Mouse (Mus musculus) intestine, embryonic 14.5 days (tissue): Measurements from ENCODE around the gene Notch2. TPM values are rescaled to one million over a fixed set of nuclear protein-coding genes. Genes with fewer than 3 reads are reported as not detected.

Source experiments
- ATAC-seq: fragments of 200-750 bp; cut with Nextera tagmentation; replicated peaks from 2 replicates; pipeline ENCODE4 v1.8.0; 2017; ENCODE audit warnings: low read depth, moderate number of reproducible peaks, moderate TSS enrichment, moderate library complexity; ENCODE audit not compliant: low FRiP score, low TSS enrichment
- DNase-seq: peaks from one replicate; pipeline ENCODE4 v3.0.0-alpha.2; 2018; ENCODE audit warnings: low spot score
- H3K27ac ChIP-seq: fragments of 300-500 bp; sonication (generic); 2 replicates; pipeline ENCODE4 v1.5.1; 2014; ENCODE audit warnings: low read depth, mild to moderate bottlenecking, control low read depth
- H3K27me3 ChIP-seq: fragments of 300-500 bp; sonication (generic); replicated peaks from 2 replicates; pipeline ENCODE4 v1.6.1; 2014; ENCODE audit warnings: low read length, control low read depth; ENCODE audit not compliant: control insufficient read depth, insufficient read depth
- H3K36me3 ChIP-seq: fragments of 300-500 bp; sonication (generic); 2 replicates; pipeline ENCODE4 v1.6.1; 2014; ENCODE audit warnings: low read length, control low read depth; ENCODE audit not compliant: control insufficient read depth, insufficient read depth
- H3K4me1 ChIP-seq: fragments of 300-500 bp; sonication (generic); replicated peaks from 2 replicates; pipeline ENCODE4 v1.6.1; 2014; ENCODE audit warnings: low read length, control low read depth, mixed read lengths; ENCODE audit not compliant: control insufficient read depth, insufficient read depth
- H3K4me2 ChIP-seq: fragments of 300-500 bp; sonication (generic); 2 replicates; pipeline ENCODE4 v1.6.1; 2014; ENCODE audit warnings: low read length
- H3K4me3 ChIP-seq: fragments of 300-500 bp; sonication (generic); 2 replicates; pipeline ENCODE4 v1.5.1; 2014; ENCODE audit warnings: low read depth, low read length, control low read depth, mixed read lengths
- H3K9ac ChIP-seq: fragments of 300-500 bp; sonication (generic); 2 replicates; pipeline ENCODE4 v1.6.1; 2014; ENCODE audit warnings: mild to moderate bottlenecking, low read length
- H3K9me3 ChIP-seq: fragments of 300-500 bp; sonication (generic); 2 replicates; pipeline ENCODE4 v1.6.1; 2016; ENCODE audit warnings: low read length, control low read depth; ENCODE audit not compliant: control insufficient read depth
- WGBS: fragments of 180-500 bp; shearing (Covaris S2); extraction: QIAGEN DNeasy Blood & Tissue Kit; methylation state at CpG from one replicate; pipeline ENCODE4 v1.1.7; 2014; 5-methylcytosine and 5-hydroxymethylcytosine counted together
- polyA plus RNA-seq: library from polyadenylated mRNA; unstranded; fragments of >200 nt; fragmentation: Nextera tagmentation; extraction: Ambion mirVana; gene quantifications from 2 replicates; pipeline ENCODE4 v1.2.1, GENCODE M21; 2014

Notch2 gene
- polyA plus RNA-seq, 1 experiment from 2014 or later: 30.0 TPM

DNA sequence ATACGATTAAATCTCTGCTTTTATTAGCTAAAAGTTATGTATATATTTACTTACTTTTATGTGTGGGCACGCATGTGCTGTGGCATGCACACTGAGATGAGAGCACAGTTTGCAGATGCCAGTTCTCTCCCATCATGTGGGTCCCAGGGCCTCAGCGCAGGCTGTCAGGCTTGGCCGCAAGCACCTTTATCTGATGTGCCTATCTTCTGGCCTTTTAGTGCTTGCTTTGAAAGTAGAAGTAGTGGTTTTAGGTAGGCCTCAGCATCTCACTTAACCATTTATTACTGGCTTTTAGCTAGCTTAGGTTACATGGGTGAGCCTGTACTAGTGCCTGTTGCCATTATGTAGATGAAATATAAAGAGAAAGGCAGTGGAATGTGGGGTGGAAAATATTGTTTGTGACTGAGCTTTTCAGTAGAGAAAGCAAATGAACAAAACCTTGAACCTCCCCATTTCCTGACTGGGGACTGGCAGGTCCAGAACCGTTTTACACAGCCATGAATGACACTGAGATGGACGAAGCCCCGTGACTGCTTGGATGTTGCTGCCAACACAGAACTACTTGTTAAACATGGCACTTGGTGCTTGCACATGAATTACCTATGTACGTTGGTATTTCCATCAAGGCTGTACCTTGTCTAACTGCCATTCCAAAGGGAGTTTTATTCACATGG is 41.1 kb downstream of the Notch2 start:
- H3K4me1 ChIP-seq: peaks cover 47% of the 10 kb centered on the region
- 86% methylated on average over 8 of the region's 8 CpGs for WGBS

DNA sequence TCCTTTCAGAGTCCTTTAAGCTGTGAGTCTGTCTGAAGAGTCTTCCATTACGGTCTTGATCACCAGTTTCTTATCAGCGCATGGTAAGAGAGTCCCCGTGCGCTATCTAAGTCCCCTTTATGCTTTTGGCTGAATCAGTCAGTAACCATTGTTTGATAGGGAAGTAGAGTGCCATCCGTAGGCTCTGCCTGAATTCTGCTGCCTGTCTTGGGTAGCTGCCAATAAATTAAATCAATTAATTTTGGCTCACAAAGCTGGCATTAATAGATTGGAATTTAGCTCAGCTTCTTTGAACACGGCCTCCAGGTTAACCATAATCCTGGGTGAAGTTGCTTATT is 41.6 kb downstream of the Notch2 start:
- Histone ChIP-seq H3K4me3 (no peak overlapping the region), H3K36me3 (0 out of 2 replicates have a peak, but pooled peaks cover 7% of the 10 kb centered on the region), H3K4me1 (peaks cover 51% of the 10 kb centered on the region), H3K27ac (no peak overlapping the region), H3K9me3 (no peaks in the 10 kb centered on the region), H3K4me2 (no peak overlapping the region), H3K9ac (no peak overlapping the region), H3K27me3 (no peaks in the 10 kb centered on the region)
- ATAC-seq (no peak), DNase-seq (no peak)
- 81% methylated on average over 6 of the region's 6 CpGs for WGBS

More for the DNA sequence above, 41.1 kb downstream of the Notch2 start:
- no peak overlapping the region for H3K27ac ChIP-seq
- no peaks in the 10 kb centered on the region for H3K9me3 ChIP-seq
- DNase-seq (no peak), ATAC-seq (no peak)
- H3K36me3 ChIP-seq: 0 out of 2 replicates have a peak, but pooled peaks cover 7% of the 10 kb centered on the region
- H3K27me3 ChIP-seq: no peaks in the 10 kb centered on the region
- H3K4me2 ChIP-seq: no peak overlapping the region
- H3K4me3 ChIP-seq: no peak overlapping the region
- H3K9ac ChIP-seq: no peak overlapping the region

DNA sequence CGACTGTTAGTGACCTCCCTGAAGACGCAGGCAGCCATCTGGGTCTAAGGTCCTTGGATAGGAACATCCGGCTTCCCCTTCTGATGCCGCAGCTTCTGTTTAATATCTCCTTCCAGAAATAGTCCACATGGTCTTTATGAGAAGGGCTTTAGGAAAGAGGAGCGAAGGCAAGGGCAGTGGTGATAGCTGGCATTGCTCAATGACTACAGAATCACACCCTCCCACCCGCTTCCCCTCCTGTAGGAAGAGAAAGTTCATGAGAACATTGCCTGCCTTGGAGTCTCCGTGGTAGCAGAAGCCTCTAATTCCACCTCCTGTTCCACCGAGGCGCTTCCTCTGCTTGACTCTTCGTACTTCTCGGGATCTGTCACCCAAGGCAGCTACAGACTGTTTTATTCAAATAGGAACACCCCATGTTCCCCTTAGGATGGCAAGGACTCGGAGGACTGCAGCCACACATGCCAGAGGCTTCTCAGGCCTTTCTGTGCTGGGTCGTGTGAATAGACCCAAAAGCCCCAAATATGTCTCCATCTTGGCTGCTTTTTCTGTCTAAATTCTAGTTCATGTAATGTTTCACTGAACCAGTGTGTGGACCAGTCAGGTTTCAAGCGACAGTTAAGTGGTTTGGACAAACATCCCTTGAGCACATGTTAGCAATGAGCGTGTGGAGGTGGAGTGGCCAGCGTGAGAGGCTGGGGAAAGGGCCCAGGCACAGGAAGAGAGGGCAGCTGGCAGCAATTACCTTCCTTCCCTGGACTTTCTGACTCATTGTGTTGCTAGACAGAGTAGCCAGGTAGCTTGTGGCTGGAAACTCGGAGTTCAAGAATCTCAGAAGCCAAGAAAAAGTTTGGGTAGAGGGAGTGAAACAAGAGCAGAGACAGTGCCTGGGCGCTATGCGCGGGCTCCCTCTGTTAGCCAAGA is 42.7 kb downstream of the Notch2 start:
- Histone ChIP-seq H3K4me1 (peaks cover 53% of the 10 kb centered on the region), H3K9ac (no peak overlapping the region), H3K4me2 (no peak overlapping the region), H3K27ac (no peak overlapping the region), H3K9me3 (no peaks in the 10 kb centered on the region), H3K4me3 (no peak overlapping the region), H3K36me3 (0 out of 2 replicates have a peak, but pooled peaks cover 4% of the 10 kb centered on the region), H3K27me3 (no peaks in the 10 kb centered on the region)
- WGBS: 78% methylated on average over 20 of the region's 20 CpGs
- no peak for ATAC-seq
- DNase-seq: no peak

DNA sequence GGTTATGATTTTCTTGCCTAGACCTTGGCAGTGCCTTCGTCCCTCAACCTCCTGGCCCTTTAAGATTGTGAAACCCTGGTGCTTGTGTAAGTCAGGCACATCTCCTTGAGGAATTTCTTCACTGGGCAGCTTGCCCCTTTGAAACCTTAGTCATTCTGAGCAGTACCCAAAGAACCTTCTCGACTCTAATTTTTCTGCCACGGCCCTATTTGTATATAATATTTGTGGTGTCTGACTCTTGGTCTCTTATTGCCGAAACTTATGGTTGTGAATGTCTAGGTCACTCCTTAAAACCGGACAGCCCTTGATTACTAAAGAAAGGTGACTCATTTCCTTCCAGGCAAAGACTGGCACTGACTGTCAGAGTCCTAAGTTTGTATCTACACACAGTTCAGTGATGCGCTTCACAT is 43.6 kb downstream of the Notch2 start:
- Histone ChIP-seq H3K27me3 (no peaks in the 10 kb centered on the region), H3K9ac (no peak overlapping the region), H3K27ac (no peak overlapping the region), H3K4me3 (no peak overlapping the region), H3K9me3 (no peaks in the 10 kb centered on the region), H3K4me1 (peaks cover 54% of the 10 kb centered on the region), H3K36me3 (0 out of 2 replicates have a peak, but pooled peaks cover 4% of the 10 kb centered on the region), H3K4me2 (no peak overlapping the region)
- ATAC-seq (no peak), DNase-seq (no peak)
- 85% methylated on average over 6 of the region's 6 CpGs for WGBS

DNA sequence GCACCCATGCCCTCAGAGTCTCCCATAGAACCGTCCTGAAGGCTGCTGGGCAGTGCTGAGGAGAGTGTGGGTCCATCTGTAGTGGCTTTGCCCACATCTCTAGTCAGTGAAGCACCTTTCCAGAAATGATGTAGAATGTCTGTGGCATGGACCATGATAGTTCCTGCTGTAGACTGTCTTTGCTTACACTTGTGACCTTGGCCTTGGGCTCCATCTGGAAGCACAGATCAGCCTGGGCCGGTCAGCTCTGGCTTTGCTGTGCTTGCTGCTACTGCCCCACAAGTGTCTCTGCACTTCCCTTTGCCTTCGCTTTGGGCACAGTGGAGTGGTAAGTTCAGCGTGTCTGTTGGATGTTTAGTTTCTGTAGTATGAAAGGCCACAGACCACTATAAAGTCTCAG is 45.7 kb downstream of the Notch2 start:
- peaks cover 57% of the 10 kb centered on the region for H3K4me1 ChIP-seq
- WGBS: 70% methylated on average over 4 of the region's 4 CpGs
- no peak overlapping the region for H3K4me2 ChIP-seq
- 0 out of 2 replicates have a peak, but pooled peaks cover 4% of the 10 kb centered on the region for H3K36me3 ChIP-seq
- no peaks in the 10 kb centered on the region for H3K27me3 ChIP-seq
- no peak overlapping the region for H3K4me3 ChIP-seq
- no peak overlapping the region for H3K9ac ChIP-seq
- DNase-seq: no peak
- no peaks in the 10 kb centered on the region for H3K9me3 ChIP-seq
- H3K27ac ChIP-seq: no peak overlapping the region
- no peak for ATAC-seq

DNA sequence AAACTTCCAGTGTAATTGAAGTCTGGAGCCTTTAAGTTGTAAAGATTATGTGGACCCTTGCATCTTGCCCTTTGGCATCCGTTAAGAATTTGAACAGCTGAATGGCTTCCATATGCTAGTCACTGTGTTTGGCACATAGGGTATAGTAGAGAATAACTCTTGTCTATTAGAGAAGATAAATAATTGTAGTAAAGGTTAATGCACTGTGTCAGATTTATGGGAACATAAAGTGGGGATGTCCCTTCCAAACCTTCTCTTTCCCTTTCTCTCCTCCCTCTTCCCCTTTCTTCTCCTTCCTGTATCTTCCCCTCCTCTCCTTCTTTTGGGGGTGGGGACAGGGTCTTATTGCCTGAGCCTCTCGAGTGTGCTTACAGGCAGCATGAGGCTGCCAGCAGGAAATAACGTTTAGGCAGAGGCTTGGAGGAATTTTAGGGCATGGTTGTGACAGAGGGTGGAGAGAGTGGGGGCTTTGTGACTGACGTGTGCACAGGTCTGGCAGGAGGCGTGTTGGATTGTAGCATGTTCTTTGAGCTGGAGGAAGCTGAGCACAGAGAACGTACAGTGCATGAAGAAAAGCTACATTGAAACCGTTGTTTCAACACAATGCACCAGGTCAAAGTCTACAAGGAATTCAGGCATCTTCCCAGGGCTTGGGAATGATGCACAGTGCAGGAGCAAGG is 47.8 kb downstream of the Notch2 start:
- Histone ChIP-seq H3K4me2 (no peak overlapping the region), H3K36me3 (0 out of 2 replicates have a peak, but pooled peaks cover 1% of the 10 kb centered on the region), H3K9me3 (no peaks in the 10 kb centered on the region), H3K27me3 (no peaks in the 10 kb centered on the region), H3K9ac (no peak overlapping the region), H3K4me1 (peaks cover 65% of the 10 kb centered on the region), H3K4me3 (no peak overlapping the region), H3K27ac (peak overlapping the region; percentile 92)
- WGBS: 23% methylated on average over 7 of the region's 7 CpGs
- DNase-seq (no peak), ATAC-seq (no peak)

DNA sequence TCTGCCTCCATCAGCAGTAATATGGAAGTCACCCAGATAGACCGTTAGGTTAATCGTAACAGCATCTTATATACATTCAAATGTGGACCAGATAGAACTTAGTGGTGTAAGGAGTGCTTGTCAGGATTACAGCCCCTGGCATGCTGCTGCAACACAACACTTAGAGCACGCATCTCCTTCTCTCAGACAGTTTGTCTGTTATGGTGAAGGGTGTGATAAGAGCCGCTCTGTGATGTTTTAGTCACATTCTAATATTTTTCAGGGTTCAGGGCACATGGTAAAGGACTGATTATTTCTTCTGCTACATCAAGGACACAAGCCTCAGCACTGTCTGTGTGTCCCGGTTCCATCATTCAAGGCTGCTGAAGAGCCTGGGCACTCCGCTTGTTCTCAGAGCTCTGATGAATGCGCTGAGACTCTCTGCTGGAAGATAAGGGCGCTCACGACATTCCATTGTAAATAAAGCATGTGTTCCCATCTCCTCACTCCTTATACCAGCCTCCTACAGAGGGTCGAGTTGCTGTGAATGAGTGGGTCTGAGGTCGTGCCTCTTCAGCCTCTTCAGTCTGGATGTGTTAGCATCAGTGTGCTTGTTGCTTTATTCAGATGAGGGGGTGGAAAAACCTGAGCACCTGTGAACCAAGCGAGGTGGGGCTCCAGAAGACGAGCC is 48.5 kb downstream of the Notch2 start:
- ATAC-seq (no peak), DNase-seq (no peak)
- H3K9ac ChIP-seq: no peak overlapping the region
- no peak overlapping the region for H3K4me2 ChIP-seq
- H3K27me3 ChIP-seq: no peaks in the 10 kb centered on the region
- no peak overlapping the region for H3K4me3 ChIP-seq
- WGBS: 37% methylated on average over 13 of the region's 13 CpGs
- H3K27ac ChIP-seq: peak overlapping the region; percentile 92
- H3K9me3 ChIP-seq: no peaks in the 10 kb centered on the region
- H3K36me3 ChIP-seq: no peaks in the 10 kb centered on the region
- peaks cover 68% of the 10 kb centered on the region for H3K4me1 ChIP-seq

DNA sequence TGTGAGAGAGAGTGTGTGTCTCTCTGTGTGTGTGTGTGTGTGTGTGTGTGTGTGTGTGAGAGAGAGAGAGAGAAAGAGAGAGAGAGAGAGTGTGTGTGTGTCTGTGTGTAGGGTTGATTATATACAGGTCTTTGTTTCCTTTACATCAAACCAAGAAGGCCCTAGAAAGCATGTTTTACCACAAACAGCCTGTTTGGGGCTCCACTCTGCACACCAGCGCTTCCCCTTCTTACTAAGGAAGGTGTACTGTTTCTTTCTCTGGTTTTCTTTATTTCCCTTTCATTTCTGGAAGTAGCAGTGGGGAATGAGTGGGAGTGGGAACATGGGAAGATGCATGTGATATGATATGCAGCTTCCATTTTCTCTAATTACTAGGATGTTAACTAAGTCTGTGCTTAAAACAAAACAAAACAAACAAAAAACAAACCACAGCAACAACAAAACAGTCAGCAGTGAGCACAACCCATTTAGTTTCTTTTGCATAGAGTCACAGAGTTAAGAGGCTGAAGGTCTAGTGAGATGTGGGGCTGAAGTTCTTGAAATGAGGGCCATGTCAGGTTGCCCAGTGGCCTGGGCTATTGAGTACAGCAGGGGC is 49.4 kb downstream of the Notch2 start:
- Histone ChIP-seq H3K9me3 (no peaks in the 10 kb centered on the region), H3K9ac (no peak overlapping the region), H3K4me3 (no peak overlapping the region), H3K4me2 (peak overlapping the region; percentile 6; the same call in 1 of the 2 replicates), H3K36me3 (no peaks in the 10 kb centered on the region), H3K4me1 (peaks cover 71% of the 10 kb centered on the region), H3K27ac (peak overlapping the region; percentile 92), H3K27me3 (no peaks in the 10 kb centered on the region)
- DNase-seq: no peak
- no peak for ATAC-seq
- WGBS: 26% methylated on average over 1 of the region's 1 CpGs
